Mouse (Mus musculus) midbrain, embryonic 11.5 days (tissue): Measurements from ENCODE around the gene Ptpa. TPM values are rescaled to one million over a fixed set of nuclear protein-coding genes. Genes with fewer than 3 reads are reported as not detected.
A peak's percentile ranks its signal among the peaks of the same experiment; 100 is the strongest.
"Not testable (repeated sequence)": the region's sequence is repeated elsewhere in the genome, so short reads cannot be mapped to it uniquely, and the experiment has no call there.

Experiments
- ATAC-seq: fragments of 200-750 bp; cut with Nextera tagmentation; 2 replicates; pipeline ENCODE4 v1.8.0; 2017; ENCODE audit warnings: moderate TSS enrichment, moderate library complexity; ENCODE audit not compliant: low FRiP score
- DNase-seq: peaks from one replicate; pipeline ENCODE4 v3.0.0; 2015; ENCODE audit warnings: low spot score; ENCODE audit errors: missing footprints
- H3K27ac ChIP-seq: fragments of 300-500 bp; sonication (generic); 2 replicates; pipeline ENCODE4 v1.5.1; 2014; ENCODE audit warnings: low read depth, low read length
- H3K27me3 ChIP-seq: fragments of 300-500 bp; sonication (generic); 2 replicates; pipeline ENCODE4 v1.6.1; 2014; ENCODE audit warnings: mild to moderate bottlenecking, low read length, moderate library complexity, mixed read lengths; ENCODE audit not compliant: control insufficient read depth, insufficient read depth
- H3K36me3 ChIP-seq: fragments of 300-500 bp; sonication (generic); 2 replicates; pipeline ENCODE4 v1.6.1; 2014; ENCODE audit warnings: mild to moderate bottlenecking, low read length, moderate library complexity, mixed read lengths; ENCODE audit not compliant: control insufficient read depth, insufficient read depth
- H3K4me1 ChIP-seq: fragments of 300-500 bp; sonication (generic); 2 replicates; pipeline ENCODE4 v1.6.1; 2014; ENCODE audit warnings: low read length; ENCODE audit not compliant: control insufficient read depth, insufficient read depth
- H3K4me2 ChIP-seq: fragments of 300-500 bp; sonication (generic); 2 replicates; pipeline ENCODE4 v1.6.1; 2014; ENCODE audit warnings: mild to moderate bottlenecking, moderate library complexity
- H3K4me3 ChIP-seq: fragments of 300-500 bp; sonication (generic); 2 replicates; pipeline ENCODE4 v1.5.1; 2014; ENCODE audit warnings: low read depth, low read length
- H3K9ac ChIP-seq: fragments of 300-500 bp; sonication (generic); 2 replicates; pipeline ENCODE4 v1.6.1; 2014; ENCODE audit warnings: low read length
- H3K9me3 ChIP-seq: fragments of 300-500 bp; sonication (generic); 2 replicates; pipeline ENCODE4 v1.6.1; 2016; ENCODE audit warnings: low read length; ENCODE audit not compliant: control insufficient read depth
- WGBS: fragments of 180-500 bp; shearing (Covaris S2); extraction: QIAGEN DNeasy Blood & Tissue Kit; methylation state at CpG from one replicate; pipeline ENCODE4 v1.1.7; 2014; 5-methylcytosine and 5-hydroxymethylcytosine counted together
- polyA plus RNA-seq: library from polyadenylated mRNA; unstranded; fragments of >200 nt; fragmentation: Nextera tagmentation; extraction: Ambion mirVana; gene quantifications from 2 replicates; pipeline ENCODE4 v1.2.1, GENCODE M21; 2014

Gene Ptpa
- polyA plus RNA-seq, 1 experiment from 2014 or later, result 54.3 TPM

DNA sequence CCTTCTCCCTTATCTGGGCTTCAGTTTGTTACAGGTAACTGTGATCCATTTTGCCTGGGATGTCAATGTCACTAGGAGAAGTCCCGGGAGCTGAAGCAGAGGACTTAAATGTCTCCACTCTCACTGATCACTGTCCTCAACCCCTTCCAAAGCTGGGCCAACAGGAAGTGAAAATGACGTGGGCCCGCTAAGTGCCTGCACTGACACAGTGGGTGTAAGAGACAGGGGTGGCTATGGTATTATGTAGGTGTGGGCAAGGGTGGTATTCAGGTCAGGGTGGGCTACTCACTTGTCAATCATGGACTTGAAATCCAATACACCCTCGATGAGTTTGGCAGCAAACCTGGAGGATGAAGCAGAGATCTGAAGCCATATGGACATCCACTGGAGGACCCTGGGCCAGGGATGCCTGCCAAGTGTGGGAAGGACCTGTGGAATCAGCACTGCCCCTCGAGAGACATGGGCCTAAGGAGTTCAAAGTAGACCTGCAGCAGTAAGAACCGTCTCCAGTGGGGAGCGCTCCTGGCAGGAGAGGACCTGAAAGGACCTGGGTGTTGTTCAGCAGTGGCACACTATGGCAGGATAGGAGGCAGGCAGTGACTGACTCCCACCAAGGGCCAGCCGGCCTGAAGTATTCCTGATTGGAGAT lies 7.3 kb upstream of the Ptpa start:
- no peak for ATAC-seq
- Histone ChIP-seq H3K36me3 (no peaks in the 10 kb centered on the region), H3K4me3 (no peak overlapping the region), H3K27me3 (no peaks in the 10 kb centered on the region), H3K9ac (no peak overlapping the region), H3K4me2 (no peak overlapping the region), H3K9me3 (no peaks in the 10 kb centered on the region), H3K4me1 (no peaks in the 10 kb centered on the region), H3K27ac (no peak overlapping the region)
- DNase-seq, result no peak
- 88% methylated on average over 8 of the region's 8 CpGs for WGBS

DNA sequence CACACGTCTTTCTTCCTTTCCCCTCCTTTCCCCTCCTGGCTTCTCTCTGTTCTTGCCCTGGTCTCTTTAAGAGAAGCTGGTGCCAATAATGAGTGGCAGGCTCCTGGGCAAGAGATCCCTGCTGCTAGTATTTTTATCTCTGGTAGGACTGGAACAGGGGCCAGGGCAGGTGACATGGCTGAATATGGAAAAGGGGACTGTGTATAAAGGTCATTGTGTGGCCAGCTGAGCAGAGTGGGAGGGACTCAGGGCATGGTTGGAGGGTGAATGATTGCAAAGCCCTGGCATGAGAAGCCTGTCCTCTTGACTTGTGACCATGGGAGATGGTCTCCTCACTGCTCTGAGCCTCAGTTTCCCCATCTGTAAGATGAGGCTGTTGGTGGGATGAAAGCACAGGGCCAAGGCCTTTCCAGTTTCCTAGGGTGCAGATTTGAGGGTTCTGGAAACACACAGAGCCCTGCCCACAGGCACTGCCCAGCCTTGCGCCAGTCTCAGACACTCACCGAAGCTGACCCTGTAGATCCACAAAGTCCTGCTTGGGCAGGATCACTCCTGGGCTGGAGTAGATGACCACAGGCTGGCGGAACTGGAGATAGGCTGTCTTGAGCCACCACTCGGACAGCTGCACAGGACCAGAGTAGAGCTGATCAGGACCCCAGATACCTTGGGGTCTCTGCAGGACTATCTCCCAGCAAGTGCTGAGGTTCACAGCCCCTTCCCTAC lies 6.2 kb upstream of the Ptpa start:
- no peaks in the 10 kb centered on the region for H3K36me3 ChIP-seq

DNA sequence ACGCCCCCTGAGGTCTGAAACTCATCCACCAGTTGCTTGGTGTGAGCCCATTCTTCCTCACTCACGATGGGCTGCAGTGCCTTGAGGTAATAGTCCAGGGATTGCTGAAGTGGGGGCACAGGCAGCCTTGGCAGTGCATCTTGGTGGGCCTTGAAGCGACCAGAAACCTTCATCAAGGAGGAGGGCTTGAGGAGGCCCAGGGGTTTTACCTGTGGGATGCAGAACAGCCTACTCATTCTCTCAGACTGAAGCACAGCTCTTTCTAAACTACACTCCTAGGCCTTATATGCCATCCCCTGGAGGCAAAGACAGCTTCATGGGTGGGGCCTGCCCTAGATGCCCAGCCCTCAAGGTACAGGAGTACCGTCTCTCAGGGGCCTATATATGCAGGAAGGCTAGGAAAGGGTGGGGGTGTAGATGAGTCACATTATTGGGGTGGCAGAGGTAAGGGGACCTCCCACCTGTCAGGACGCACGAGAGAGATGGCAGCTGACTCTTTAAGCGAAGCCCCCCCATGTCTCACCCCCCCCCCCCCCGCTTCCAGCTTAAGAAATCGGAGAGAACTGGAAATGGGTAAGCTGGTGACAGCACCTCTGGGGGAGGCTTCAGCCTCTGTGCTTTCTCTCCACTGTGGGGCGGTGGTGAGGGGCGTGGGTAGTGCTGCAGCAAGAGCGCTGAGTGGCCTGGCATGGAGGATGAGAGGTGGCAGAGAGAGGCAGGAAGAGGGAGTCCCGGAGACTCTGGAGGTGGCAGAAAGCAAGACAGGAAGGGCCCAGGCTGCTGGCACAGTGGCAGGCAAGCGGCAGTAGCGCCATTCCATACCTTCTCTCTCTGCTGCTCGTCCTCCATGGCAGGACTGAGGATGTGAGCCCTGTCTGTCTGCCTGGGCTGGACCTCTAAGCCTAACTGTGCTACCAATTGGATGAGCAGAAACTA lies 2.5 kb upstream of the Ptpa start:
- peaks cover 14% of the 10 kb centered on the region; the same call in 1 of the 2 replicates for H3K4me1 ChIP-seq
- no peak for DNase-seq
- no peak overlapping the region for H3K27ac ChIP-seq
- no peak overlapping the region for H3K4me2 ChIP-seq
- no peaks in the 10 kb centered on the region for H3K36me3 ChIP-seq
- no peak overlapping the region for H3K4me3 ChIP-seq
- 76% methylated on average over 16 of the region's 16 CpGs for WGBS
- ATAC-seq, result no peak
- no peaks in the 10 kb centered on the region for H3K9me3 ChIP-seq
- no peaks in the 10 kb centered on the region for H3K27me3 ChIP-seq
- peak overlapping the region; percentile 16; the same call in 1 of the 2 replicates for H3K9ac ChIP-seq

More for the DNA sequence above, 6.2 kb upstream of the Ptpa start:
- no peak overlapping the region for H3K4me3 ChIP-seq
- H3K4me2 ChIP-seq, result no peak overlapping the region
- no peak for ATAC-seq
- H3K27me3 ChIP-seq, result no peaks in the 10 kb centered on the region
- H3K27ac ChIP-seq, result no peak overlapping the region
- no peak for DNase-seq
- no peaks in the 10 kb centered on the region for H3K9me3 ChIP-seq
- 92% methylated on average over 5 of the region's 5 CpGs for WGBS
- peaks cover 3% of the 10 kb centered on the region; the same call in 1 of the 2 replicates for H3K4me1 ChIP-seq
- no peak overlapping the region for H3K9ac ChIP-seq

DNA sequence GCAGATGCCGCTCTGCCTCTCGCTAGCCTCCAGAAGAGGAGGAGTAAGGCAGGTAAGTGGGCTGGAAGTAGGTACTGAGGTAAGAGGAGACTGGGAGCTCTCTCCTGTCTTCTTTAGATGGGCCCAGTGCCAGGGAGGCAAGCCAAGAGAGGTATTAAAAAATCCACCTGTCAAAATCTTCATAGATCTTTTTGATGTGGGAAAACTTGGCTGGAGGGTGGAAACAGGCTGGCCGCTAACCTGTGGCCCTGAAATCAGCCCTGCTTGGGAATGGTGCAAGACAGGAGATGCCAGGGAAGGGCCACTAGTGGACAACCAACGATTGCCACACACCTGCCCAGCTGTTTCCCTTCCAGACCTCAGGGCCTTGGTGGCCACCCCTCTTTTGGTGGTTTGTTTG lies 1.7 kb upstream of the Ptpa start:
- H3K9ac ChIP-seq, result no peak overlapping the region
- no peak overlapping the region for H3K4me3 ChIP-seq
- H3K36me3 ChIP-seq, result no peaks in the 10 kb centered on the region
- ATAC-seq (no peak), DNase-seq (no peak)
- H3K4me2 ChIP-seq, result no peak overlapping the region
- no peaks in the 10 kb centered on the region for H3K27me3 ChIP-seq
- 87% methylated on average over 4 of the region's 4 CpGs for WGBS
- peaks cover 22% of the 10 kb centered on the region; the same call in 1 of the 2 replicates for H3K4me1 ChIP-seq
- no peaks in the 10 kb centered on the region for H3K9me3 ChIP-seq
- H3K27ac ChIP-seq, result no peak overlapping the region

DNA sequence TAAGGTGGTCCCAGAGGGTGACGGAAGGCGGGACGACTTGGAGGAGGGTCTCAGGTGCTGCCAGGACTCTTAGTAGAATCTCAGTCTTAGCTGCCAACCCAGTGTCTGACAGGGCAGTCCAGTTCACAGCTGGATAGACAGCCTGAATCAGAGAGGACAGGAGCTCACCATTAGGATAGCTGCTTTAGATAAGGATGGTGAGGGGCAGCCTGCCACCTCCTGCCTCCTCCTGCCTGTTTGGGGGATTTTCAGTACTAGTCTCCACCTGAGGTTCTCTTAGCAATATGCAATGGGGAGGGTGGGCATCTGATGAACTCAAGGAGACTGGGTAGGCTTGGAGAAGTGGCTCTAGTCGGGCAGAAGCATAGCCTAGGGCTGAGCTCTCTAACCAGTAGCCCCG lies 1.2 kb upstream of the Ptpa start:
- Histone ChIP-seq H3K4me3 (peak overlapping the region; percentile 71), H3K9me3 (no peaks in the 10 kb centered on the region), H3K4me1 (peaks cover 24% of the 10 kb centered on the region; the same call in 1 of the 2 replicates), H3K9ac (peak overlapping the region; percentile 95), H3K4me2 (peak overlapping the region; percentile 72), H3K36me3 (no peaks in the 10 kb centered on the region), H3K27me3 (no peaks in the 10 kb centered on the region), H3K27ac (no peak overlapping the region)
- no peak for ATAC-seq
- 50% methylated on average over 5 of the region's 5 CpGs for WGBS
- DNase-seq, result no peak

DNA sequence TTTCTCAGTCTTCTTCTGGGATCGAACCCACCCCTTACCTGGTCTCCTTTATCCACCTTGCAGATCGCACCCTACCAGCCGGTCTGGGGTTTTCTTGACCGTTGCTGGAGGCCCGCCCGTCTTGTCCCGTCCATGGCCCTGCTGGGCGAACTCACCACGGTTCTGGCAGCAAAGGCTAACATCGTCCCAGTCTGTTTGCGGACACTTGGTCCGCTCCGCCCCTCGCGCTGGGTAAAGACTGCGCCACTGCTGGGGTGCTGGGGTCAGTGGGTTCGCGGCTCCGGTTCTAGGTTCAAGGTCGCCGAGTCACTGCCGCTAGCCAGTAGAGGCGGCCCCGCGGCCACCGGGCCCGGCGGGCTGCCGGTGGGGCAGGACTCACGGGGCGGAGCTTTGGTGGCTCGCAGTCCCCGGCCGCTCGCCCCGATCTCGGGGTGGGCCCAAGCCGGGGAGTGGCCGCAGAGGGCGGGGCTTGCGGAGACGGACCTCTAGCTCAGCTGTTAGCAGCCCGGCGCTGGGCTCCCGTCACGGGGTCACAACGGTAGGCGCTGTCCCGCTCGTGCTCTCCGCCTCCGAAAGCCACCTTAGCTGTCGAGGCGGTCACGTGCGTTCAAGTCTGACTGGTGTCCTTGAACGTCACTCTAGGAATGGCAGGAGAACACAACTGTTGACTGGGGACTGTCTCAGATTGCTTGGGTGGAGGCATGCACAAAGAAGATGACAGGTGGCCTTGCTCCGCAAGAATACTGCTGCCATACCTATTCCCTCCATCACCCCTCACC lies 493 bp upstream of the Ptpa start, which contains the start of gene Crat:
Gene Crat (minus strand): TSS at position 657 of the 779 bp plus-strand sequence.
- Histone ChIP-seq H3K4me1 (peaks cover 24% of the 10 kb centered on the region; the same call in 1 of the 2 replicates), H3K9me3 (no peaks in the 10 kb centered on the region), H3K4me3 (peak within 1 kb of the TSS; percentile 71), H3K9ac (peak within 1 kb of the TSS; percentile 95), H3K27ac (peak within 1 kb of the TSS; percentile 94), H3K36me3 (no peaks in the 10 kb centered on the region), H3K27me3 (no peaks in the 10 kb centered on the region), H3K4me2 (peak within 1 kb of the TSS; percentile 72)
- 1% methylated on average over 58 of the region's 58 CpGs for WGBS
- DNase-seq (peak; percentile 97), ATAC-seq (peak; percentile 93)

DNA sequence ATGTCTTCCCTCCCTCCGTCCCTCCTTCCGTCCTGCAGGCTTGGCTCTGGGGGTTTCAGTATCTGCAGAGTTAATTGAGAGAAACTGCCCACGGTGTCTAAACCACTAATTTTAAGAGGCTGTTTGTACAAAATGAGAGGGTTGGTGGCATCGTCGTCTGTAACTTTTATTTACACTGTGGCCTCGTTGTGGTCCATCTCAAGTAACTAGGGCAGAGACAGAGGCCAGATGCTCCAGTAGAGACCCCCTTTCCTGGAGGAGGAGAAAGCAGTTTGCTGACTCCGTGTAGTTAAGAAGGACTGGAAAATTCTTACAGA lies 768 bp downstream of the Ptpa start:
- Histone ChIP-seq H3K4me2 (peak overlapping the region; percentile 72), H3K9me3 (no peaks in the 10 kb centered on the region), H3K4me3 (peak overlapping the region; percentile 71), H3K9ac (peak overlapping the region; percentile 95), H3K27me3 (no peaks in the 10 kb centered on the region), H3K36me3 (no peaks in the 10 kb centered on the region), H3K27ac (peak overlapping the region; percentile 94), H3K4me1 (peaks cover 24% of the 10 kb centered on the region; the same call in 1 of the 2 replicates)
- DNase-seq (peak; percentile 93), ATAC-seq (no peak)
- 2% methylated on average over 7 of the region's 7 CpGs for WGBS

DNA sequence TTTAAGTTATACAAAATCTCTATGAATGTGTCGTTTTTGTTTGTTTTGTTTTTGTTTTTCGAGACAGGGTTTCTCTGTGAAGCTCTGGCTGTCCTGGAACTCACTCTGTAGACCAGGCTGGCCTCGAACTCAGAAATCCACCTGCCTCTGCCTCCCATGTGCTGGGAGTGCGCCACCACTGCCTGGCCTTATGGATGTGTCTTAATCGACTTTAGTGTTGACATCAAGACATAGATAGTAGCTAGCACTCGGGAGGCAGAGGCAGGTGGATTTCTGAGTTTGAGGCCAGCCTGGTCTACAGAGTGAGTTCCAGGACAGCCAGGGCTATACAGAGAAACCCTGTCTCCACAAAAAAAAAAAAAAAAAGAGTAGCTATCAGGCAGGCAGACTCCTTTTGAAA lies 1.3 kb downstream of the Ptpa start:
- 77% methylated on average over 6 of the region's 6 CpGs for WGBS
- not testable (repeated sequence) for DNase-seq, H3K9ac ChIP-seq, H3K27ac ChIP-seq, H3K9me3 ChIP-seq, H3K27me3 ChIP-seq, H3K36me3 ChIP-seq, ATAC-seq
- Histone ChIP-seq H3K4me1 (peaks cover 24% of the 10 kb centered on the region; the same call in 1 of the 2 replicates), H3K4me2 (peak overlapping the region; percentile 72), H3K4me3 (peak overlapping the region; percentile 71)
